Mouse (Mus musculus) cerebellum, adult 2 months (tissue): Measurements from ENCODE around the gene Tfr2. TPM values are rescaled to one million over a fixed set of nuclear protein-coding genes. Genes with fewer than 3 reads are reported as not detected.
"Not testable (repeated sequence)": the region's sequence is repeated elsewhere in the genome, so short reads cannot be mapped to it uniquely, and the experiment has no call there.

Source experiments
- DNase-seq, 2 experiments: peaks; one replicate each; pipeline ENCODE4 v3.0.0; 2021
- H3K27ac ChIP-seq: fragments of 200-500 bp; 2 replicates; pipeline ENCODE4 v1.5.1; 2012; ENCODE audit warnings: low read length, control low read depth, inconsistent platforms; ENCODE audit not compliant: insufficient read depth
- H3K27me3 ChIP-seq: fragments of 200-500 bp; 2 replicates; pipeline ENCODE4 v1.6.1; 2012; ENCODE audit warnings: inconsistent platforms, mild to moderate bottlenecking, low read length, moderate library complexity; ENCODE audit not compliant: control insufficient read depth, insufficient read depth
- H3K4me1 ChIP-seq: fragments of 200-500 bp; 2 replicates; pipeline ENCODE4 v1.6.1; 2011; ENCODE audit warnings: low read length; ENCODE audit not compliant: control insufficient read depth, insufficient read depth
- H3K4me3 ChIP-seq: fragments of 200-500 bp; replicated peaks from 2 replicates; pipeline ENCODE3; 2011; ENCODE audit warnings: mild to moderate bottlenecking, low read depth, low read length, control low read depth; ENCODE audit not compliant: insufficient read depth
- CTCF ChIP-seq: fragments of 200-500 bp; IDR thresholded peaks from 2 replicates; pipeline ENCODE4 v1.5.1; 2011; ENCODE audit warnings: low read depth, mild to moderate bottlenecking, control low read depth, low read length, moderate library complexity, borderline replicate concordance; ENCODE audit not compliant: insufficient read depth
- POLR2A ChIP-seq: fragments of 200-500 bp; IDR thresholded peaks from 2 replicates; pipeline ENCODE4 v1.6.1; 2011; ENCODE audit warnings: low read length, control low read depth, borderline replicate concordance; ENCODE audit not compliant: insufficient read depth
- WGBS: fragments of 180-500 bp; shearing (Covaris S2); methylation state at CpG from one replicate; pipeline ENCODE4 v1.1.7; 2018; 5-methylcytosine and 5-hydroxymethylcytosine counted together
- polyA plus RNA-seq: library from polyadenylated mRNA; depleted of rRNA; stranded (reverse); fragments of >200 nt; gene quantifications from 2 replicates; pipeline ENCODE4 v1.2.3, GENCODE M21; 2012

Tfr2 gene
- polyA plus RNA-seq, 1 experiment: 6.8 TPM

- H3K27me3 ChIP-seq: no peaks in the 10 kb centered on the region
- WGBS: 70% methylated on average over 11 of the region's 11 CpGs
- H3K4me1 ChIP-seq: no peaks in the 10 kb centered on the region
- H3K27ac ChIP-seq: no peak within 1 kb of the TSS
- no peak for DNase-seq
- TF ChIP-seq CTCF: no peak
- TF ChIP-seq POLR2A: no peak
- no peak within 1 kb of the TSS for H3K4me3 ChIP-seq
These were observed 43.9 kb downstream of the Tfr2 start, which contains the start of gene Pcolce for GRCm38 (mm10) chr5:137613550-137613949. Pcolce (minus strand) TSS chr5:137613784.

GRCm38 (mm10) chr5:137614921-137615320 lies 45.3 kb downstream of the Tfr2 start:
- not testable (repeated sequence) for H3K27ac ChIP-seq, H3K4me1 ChIP-seq, H3K4me3 ChIP-seq, DNase-seq, H3K27me3 ChIP-seq
- 89% methylated on average over 2 of the region's 2 CpGs for WGBS

- Histone ChIP-seq H3K4me3 (no peak overlapping the region), H3K27me3 (no peaks in the 10 kb centered on the region), H3K27ac (no peak overlapping the region), H3K4me1 (no peaks in the 10 kb centered on the region)
- WGBS: 87% methylated on average over 7 of the region's 7 CpGs
- DNase-seq: no peak
- TF ChIP-seq POLR2A: no peak
- TF ChIP-seq CTCF: no peak
These were observed 45.7 kb downstream of the Tfr2 start for GRCm38 (mm10) chr5:137615347-137615746.

- DNase-seq: no peak
- 87% methylated on average over 11 of the region's 11 CpGs for WGBS
- Histone ChIP-seq H3K27ac (no peak overlapping the region), H3K4me3 (no peak overlapping the region), H3K4me1 (no peaks in the 10 kb centered on the region), H3K27me3 (no peaks in the 10 kb centered on the region)
- no peak for TF ChIP-seq POLR2A
- no peak for TF ChIP-seq CTCF
These were observed 54.4 kb downstream of the Tfr2 start for GRCm38 (mm10) chr5:137623937-137624530.

GRCm38 (mm10) chr5:137627991-137628390 lies 58.4 kb downstream of the Tfr2 start:
- Histone ChIP-seq H3K27me3 (no peaks in the 10 kb centered on the region), H3K27ac (peak overlapping the region; percentile 88), H3K4me1 (peaks cover 18% of the 10 kb centered on the region), H3K4me3 (peak overlapping the region; percentile 85)
- TF ChIP-seq CTCF (no peak), POLR2A (no peak)
- 2% methylated on average over 9 of the region's 9 CpGs for WGBS
- no peak for DNase-seq

GRCm38 (mm10) chr5:137628498-137629305 lies 59.1 kb downstream of the Tfr2 start, which contains the start of the genes Fbxo24, Lrch4 and Gm20605:
Fbxo24 (minus strand) TSS chr5:137629002.
Lrch4 (plus strand) TSS chr5:137629121.
Gm20605 (plus strand) TSS chr5:137629175.
- WGBS: under 1% methylated on average over 46 of the region's 46 CpGs
- TF ChIP-seq CTCF (no peak), POLR2A (peak; percentile 96)
- peak; percentile 98 to 100 for DNase-seq

GRCm38 (mm10) chr5:137629306-137629721 lies 59.7 kb downstream of the Tfr2 start:
- DNase-seq: no peak
- peak overlapping the region; percentile 11; the same call in 1 of the 2 replicates for H3K27ac ChIP-seq
- no peaks in the 10 kb centered on the region for H3K27me3 ChIP-seq
- H3K4me3 ChIP-seq: peak overlapping the region; percentile 84
- TF ChIP-seq CTCF: no peak
- no peak for TF ChIP-seq POLR2A
- WGBS: 2% methylated on average over 23 of the region's 23 CpGs
- peaks cover 18% of the 10 kb centered on the region for H3K4me1 ChIP-seq

More at GRCm38 (mm10) chr5:137628498-137629305, 59.1 kb downstream of the Tfr2 start, which contains the start of the genes Fbxo24, Lrch4 and Gm20605:
- peak within 1 kb of the TSS; percentile 88 for H3K27ac ChIP-seq
- peak within 1 kb of the TSS; percentile 85 for H3K4me3 ChIP-seq
- no peaks in the 10 kb centered on the region for H3K27me3 ChIP-seq
- H3K4me1 ChIP-seq: peaks cover 18% of the 10 kb centered on the region

GRCm38 (mm10) chr5:137629906-137630545 lies 60.4 kb downstream of the Tfr2 start:
- peaks cover 18% of the 10 kb centered on the region for H3K4me1 ChIP-seq
- no peak overlapping the region for H3K27ac ChIP-seq
- 17% methylated on average over 6 of the region's 6 CpGs for WGBS
- H3K4me3 ChIP-seq: peak overlapping the region; percentile 46
- DNase-seq: no peak
- TF ChIP-seq POLR2A (no peak), CTCF (no peak)
- no peaks in the 10 kb centered on the region for H3K27me3 ChIP-seq
